Mouse (Mus musculus) left cerebral cortex, postnatal 4 days (tissue): ENCODE measurements around the gene Nup107. TPM values are rescaled to one million over a fixed set of nuclear protein-coding genes. Genes with fewer than 3 reads are reported as not detected.

Experiments
- DNase-seq: peaks from one replicate; pipeline ENCODE4 v3.0.0-alpha.2; 2022
- intact Hi-C: fragments of 180-260 bp; cut with DNase I; formaldehyde crosslinking; loops from one replicate; pipeline ENCODE4 v1.15.1; 2025
- total RNA-seq, 2 experiments: library from RNA; stranded (reverse); gene quantifications; 2 replicates each; pipeline ENCODE4 v1.2.3; 2021

Gene Nup107
- total RNA-seq, 2 experiments from 2014 or later, result 23.9 to 24.4 TPM

DNA sequence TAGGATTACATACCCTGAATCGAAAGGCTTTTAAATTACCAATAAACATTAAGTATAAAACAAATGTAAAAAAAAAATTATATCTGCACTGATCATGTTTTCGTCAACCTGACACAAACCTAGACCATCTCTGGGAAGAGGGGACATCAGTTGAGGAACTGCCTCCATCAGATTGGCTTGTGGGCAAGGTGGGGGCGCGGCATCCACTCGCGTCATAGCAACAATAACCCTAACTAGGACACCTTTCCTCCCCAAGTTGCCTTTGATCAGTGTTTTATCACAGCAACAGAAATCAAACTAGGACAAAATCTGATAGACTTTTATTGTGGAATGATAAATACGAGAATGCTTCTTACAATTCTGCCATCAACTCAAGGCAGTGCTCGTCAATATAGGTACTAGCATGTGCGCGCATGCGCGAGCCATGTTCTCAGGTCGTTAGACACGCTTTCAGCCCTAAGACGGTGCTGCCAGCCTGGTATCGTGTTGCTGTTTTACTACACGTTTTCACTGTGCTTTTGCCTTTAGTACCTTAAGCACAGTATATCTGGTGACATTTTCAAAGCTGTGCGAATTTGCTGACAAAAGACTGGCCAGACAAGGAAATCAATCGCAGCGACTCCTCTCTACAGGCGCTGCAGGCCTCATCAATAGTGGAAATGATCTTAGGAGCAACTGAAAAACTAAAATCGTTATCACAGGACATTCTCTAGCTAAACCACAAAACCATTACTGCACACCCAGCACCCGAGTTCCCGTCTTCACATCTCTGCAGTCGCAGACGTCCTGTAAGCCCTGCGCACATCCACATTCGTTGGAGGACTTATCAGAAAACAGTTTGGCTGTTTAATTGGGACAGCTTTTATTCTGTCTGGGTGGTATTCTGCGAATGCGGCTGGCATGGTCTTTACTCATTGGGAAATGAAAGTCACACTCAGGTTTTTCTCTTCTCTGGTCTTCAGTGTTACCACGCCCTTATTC, 11.7 kb upstream of the Nup107 start:
- intact Hi-C loops, result loop anchor here (10.0 kb wide), 1 partner anchor 301 kb away; no protein-coding TSS in a partner anchor
- DNase-seq, result no peak

DNA sequence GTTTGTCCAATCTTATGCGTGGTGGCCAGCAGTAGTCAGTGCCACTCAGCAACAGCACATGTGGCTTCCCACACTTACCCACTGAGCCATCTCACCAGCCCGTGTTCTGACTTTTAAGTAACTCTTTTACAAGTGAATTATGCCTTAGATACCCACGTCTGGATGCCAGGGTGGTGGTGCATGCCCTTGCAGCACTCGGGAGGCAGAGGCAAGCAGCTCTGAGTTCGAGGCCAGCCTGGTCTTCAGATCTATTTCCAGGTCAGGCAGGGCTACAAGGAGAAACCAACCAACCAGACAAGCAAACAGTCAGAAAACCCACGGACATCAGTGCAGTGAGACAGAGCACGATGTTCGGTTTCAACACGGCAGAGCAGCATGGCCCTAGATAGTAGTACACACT, 9.4 kb upstream of the Nup107 start:
- no peak for DNase-seq
- intact Hi-C loops, result loop anchor here (10.0 kb wide), 1 partner anchor 303 kb away; no protein-coding TSS in a partner anchor

DNA sequence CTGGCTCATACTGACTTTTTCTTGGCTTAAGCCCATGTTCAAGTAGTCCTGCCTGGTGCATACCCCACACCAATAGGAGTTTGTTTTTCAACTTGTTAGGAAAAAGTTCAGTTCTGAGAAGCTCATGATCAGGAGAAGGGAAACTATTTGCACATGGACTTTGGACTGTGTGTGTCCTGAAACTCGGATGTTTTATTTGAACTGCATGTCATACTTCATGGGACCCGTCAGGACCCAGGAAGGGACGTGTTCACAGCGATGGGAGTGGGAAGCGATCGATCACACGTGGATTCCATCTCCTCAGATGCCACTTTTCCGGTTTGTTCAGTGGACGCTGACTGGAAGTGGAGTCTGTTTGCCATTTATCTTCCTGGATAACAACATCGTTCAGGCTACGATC, 7.3 kb upstream of the Nup107 start:
- intact Hi-C loops, result loop anchor here (10.0 kb wide), 1 partner anchor 305 kb away; no protein-coding TSS in a partner anchor
- DNase-seq, result no peak

DNA sequence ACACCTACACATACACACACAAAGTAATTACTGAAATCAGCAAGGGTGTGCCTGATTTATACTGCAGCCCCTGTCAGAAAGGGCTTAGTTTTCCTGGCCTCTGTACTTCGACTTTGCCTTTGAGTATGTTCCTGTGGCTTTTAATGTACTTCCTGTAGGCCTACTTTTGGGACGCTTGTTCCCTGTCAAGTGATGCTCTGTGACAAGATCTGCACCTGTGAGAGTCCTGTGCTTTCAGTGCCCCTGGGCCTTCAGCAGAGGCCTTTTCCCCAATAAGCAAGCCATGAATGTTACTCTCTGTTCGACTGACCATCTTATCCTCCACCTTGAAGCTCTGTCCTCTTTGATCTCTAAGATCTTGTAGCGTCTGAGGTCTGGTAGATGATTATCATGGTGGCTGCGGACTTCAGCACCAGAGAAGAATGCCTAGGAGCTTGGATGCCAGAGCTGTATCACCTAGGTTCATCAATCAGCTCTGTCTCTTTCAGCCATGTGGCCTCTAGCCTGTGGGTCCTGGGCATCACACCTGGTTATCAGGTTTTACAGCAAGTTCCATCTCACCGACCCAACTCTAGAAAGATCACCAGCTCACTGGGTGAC, 6.0 kb upstream of the Nup107 start:
- DNase-seq, result no peak
- intact Hi-C loops, result no loop called here

DNA sequence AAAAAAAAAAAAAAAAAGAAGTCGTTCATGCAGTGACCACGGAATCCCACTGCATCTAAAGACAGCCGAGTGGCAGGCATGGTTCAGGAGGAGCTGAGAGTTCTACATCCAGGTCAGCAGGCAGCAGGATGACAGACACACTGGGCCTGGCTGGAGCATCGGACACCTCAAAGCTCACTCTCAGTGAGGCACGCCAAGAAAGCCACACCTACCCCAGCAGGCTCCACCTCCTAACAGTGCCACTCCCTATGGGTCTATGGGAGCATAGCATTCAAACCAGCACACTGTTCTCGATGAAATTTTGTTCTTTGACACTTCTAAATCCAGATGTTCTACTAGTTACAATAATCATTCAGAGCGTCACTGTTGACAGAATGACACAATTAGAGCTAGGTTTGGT, 5.2 kb upstream of the Nup107 start:
- no peak for DNase-seq
- intact Hi-C loops, result no loop called here

DNA sequence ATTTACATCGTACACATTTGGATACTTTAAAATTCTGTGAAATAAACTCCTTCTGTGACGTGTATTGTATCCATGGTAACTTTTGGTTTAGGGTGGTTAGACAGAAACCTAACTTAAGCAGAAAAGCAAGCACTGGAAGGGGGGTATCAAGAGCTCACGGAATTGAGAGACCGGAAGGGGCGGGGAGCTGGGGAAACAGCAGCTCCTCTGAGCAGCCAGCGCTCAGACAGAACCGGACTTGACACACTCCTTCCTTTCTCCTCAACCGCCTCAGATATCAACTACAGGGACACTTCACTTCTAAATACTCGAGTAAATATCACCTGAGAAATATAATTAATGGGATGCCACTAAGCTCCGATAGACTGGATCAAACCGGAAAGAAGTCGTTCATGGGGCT, 4.6 kb upstream of the Nup107 start:
- no peak for DNase-seq
- intact Hi-C loops, result no loop called here

DNA sequence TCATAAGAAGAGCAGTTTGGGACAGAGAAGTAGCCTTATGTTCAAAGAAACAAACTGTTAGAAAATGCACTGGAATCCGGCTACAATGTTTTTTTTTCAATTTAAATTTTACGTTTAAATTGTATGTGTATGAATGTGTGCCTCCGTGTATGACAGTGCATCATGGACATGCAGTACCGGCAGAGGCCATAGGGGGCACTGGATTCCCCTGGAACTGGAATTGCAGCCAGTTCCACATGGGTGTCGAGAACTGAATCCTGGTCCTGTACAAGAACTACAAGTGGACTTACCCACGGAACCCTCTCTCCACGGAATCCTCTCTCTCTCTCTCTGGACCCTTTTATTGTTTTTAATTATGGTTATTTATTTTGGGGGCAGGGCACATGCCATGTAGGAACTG, 3.7 kb upstream of the Nup107 start:
- intact Hi-C loops, result no loop called here
- DNase-seq, result peak; percentile 17

DNA sequence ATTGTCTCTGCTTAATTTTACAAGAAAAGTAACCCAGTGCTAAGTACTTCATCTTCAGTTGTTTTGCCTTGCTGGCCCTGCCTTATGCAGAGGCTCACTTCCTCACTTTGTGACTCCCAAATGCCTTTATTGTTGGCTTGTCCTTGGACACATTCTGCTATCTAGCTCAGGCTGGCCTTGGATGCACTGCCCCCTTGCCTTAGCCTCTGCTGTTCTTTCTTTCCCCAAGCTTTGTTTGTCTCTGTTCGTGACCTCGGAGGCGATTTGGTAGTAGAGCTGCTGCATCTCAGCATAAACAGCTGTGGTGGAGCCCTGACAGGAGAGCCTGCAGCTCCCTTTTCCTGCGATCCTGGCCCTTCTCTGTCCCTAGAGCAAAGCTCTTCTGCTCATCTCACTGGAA, 2.7 kb upstream of the Nup107 start:
- DNase-seq, result no peak
- intact Hi-C loops, result no loop called here

DNA sequence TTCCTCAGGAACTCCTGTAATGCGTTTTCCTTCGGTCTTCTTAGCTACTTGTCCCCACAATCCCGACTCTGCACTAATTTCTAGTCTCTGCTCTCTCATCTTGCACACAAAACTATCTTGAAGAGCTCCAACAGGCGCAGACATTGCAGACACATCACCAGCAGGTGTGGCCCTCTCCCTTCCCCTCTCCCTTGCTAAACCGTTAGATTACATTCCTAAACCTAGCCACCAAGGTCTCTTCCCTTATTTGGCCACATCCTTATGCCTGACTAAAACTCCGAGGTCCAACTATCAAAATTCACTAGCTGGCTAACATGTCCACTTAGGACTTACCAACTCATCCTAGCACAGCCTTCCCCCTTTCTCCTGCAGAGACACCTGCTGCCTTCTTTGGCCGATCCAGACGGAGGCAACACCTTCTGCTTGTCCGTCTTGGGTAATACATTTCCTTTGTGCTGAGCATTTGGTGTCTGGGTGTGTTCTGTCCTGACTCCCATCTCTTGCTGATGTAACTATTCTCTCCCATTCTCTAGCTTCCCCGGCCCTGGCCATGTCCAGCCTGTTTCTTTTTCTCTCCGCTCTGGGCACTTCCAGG, 1.0 kb upstream of the Nup107 start:
- intact Hi-C loops, result no loop called here
- DNase-seq, result no peak

DNA sequence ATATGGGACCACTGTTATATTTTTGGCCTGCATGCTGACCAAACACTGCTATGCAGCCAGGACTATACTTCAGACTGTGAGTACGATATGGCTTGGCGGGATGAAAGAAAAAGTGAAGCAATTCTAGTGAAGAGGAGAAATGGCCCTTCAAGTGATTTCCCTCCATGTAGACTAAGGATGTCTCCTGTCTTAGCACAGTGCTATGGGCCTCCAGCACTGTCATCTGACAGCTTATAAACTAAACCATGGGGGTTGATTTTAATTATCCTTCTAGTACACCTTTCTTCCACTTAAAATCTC, 1.4 kb downstream of the Nup107 start:
- intact Hi-C loops, result no loop called here
- no peak for DNase-seq

DNA sequence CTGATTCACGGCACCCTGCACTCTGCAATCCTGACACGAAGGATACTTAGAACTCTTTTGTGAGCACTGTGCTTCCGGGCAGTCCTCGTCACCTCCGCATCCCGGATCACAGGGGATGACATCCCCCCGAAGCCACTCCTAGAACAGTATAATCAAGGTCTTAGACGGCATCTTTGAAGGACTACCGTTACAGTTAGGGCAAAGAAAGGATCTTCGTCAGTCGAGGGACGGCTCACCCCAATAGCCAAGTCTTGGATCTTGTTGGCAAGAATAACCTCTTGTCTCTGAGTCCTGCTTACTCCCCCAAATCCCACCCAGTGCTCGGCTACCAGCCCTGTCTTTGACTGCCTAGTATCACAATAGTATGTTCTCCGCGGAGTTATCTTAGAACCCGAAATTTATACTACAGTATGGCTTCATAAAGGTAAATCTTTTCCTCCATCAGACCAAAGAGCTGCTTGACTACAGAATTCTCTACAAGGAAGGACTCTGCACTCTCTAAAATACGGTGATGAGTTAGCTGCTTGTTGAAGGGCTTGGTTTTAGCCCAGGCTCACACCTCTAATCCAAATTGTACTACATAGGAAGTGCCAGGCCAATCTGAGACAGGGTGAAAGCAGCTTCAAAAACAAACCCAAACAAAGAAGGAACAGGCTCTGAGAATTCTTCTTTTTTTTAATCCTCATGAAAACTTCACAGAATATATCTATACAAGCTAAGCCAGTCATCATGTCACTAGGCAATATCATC, 1.9 kb downstream of the Nup107 start:
- DNase-seq, result no peak
- intact Hi-C loops, result no loop called here

DNA sequence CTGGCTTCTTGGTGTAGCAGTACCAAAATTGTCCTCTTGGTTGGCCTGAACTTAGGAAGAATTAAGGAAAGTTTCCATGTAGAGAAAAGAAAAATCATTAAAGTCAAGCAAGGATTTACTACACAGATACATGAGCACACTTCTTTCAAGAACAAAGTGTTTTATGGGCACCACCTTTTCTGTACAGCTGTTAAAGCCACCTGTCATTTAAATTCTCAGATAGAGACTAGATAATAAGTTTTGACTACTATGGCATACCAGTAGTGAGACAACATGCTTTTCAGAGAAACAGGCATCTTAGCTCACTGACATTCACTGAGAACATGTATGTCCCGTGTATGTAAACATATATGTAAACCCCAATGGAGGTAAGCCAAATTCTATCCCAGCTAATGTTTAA, 2.5 kb downstream of the Nup107 start:
- DNase-seq, result no peak
- intact Hi-C loops, result no loop called here

DNA sequence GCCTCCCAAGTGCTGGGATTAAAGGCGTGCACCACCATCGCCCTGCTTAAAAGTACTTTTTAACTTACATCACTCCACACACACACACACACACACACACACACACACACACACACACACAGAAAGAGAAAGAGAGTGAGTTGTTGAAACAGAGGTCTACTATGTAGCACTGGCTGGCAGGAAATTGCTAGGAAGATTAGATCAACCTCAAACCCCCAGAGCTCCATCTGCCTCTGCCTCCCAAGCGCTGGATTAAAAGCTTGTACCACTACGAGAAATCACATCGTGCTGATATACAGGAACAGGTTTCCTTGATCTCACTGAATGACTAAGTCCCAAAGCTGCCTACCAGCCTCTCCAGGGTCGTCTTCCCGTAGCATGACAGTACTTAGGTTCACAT, 7.9 kb downstream of the Nup107 start:
- intact Hi-C loops, result no loop called here
- DNase-seq, result no peak

DNA sequence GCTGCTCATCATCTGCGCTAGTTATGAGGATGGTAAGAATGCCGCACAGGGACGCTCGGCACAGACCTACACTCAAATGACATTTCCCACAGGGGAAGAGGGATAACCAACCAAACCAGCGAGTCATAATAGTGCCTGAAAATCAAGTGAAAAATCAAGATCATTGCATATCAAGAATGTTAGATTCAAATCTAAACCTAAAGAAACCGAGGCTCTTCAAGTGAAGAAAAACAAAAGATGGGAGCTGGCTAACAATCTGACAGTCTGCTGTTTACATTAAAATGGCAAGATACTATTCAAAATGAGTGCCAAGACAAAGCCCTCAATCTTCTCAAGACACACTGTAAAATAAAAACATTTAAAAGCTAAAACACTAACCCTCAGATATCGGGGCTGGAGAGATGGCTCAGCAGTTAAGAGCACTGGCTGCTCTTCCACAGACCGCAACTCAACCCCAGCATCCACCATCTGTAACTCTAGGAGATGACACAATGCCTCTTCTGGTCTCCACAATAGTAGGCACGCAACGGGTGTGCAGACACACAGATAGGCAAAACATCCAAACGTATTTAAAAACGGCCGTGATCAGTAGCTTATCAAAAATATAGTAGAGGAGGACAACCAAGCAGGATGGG, 8.6 kb downstream of the Nup107 start:
- intact Hi-C loops, result no loop called here
- no peak for DNase-seq

DNA sequence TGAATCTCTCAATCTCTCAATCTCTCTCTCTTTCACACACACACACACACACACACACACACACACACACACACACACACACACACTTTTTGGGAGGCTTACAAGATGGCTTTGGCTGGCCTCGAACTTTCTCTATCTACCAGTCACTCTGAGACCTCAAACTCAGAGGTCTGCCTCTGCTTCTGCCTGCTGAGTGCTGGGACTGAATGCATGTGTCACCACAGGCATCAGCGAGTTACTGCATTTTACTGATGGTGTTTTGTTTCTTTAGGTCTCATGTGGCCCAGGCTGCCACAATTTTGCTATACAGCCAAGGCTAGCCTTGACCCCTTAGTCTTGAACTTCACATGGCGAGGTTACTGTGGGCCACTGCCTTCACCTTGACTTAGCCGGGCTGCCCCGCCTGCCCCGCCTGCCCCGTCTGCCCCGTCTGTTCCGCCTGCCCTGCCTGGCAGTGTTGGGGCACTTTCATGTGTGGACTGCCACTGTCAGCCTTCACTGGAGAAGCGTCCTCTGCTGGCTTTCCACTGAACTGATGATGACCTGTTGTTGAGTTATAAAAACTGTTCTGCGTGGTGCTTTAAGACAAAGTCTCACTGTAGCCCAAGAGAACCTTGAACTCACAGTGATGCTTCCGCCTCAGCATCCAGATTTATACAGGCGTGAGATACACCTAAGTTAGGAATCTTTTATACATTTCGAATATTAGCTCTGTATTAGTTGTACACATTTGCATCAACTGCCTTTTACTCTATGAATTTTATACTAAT, 9.8 kb downstream of the Nup107 start:
- DNase-seq, result no peak
- intact Hi-C loops, result no loop called here

DNA sequence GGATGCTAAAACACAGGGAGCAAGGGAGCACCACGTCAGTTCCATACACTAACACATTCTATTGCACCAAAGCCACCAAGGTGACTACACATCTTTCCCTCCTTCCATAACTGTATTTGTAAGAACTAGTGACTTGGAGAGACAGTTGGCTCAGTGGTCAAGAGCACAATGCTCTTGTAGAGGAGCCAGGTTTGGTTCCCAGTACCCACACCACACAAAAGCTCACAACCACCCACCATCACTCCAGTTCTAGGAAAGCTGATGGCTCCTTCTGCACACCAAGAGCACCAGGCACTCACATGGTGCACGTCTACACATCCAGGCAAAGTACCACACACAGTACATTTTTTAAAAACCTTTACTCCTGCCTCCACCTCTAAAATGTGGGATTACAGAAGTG, 10.4 kb downstream of the Nup107 start:
- intact Hi-C loops, result no loop called here
- no peak for DNase-seq

DNA sequence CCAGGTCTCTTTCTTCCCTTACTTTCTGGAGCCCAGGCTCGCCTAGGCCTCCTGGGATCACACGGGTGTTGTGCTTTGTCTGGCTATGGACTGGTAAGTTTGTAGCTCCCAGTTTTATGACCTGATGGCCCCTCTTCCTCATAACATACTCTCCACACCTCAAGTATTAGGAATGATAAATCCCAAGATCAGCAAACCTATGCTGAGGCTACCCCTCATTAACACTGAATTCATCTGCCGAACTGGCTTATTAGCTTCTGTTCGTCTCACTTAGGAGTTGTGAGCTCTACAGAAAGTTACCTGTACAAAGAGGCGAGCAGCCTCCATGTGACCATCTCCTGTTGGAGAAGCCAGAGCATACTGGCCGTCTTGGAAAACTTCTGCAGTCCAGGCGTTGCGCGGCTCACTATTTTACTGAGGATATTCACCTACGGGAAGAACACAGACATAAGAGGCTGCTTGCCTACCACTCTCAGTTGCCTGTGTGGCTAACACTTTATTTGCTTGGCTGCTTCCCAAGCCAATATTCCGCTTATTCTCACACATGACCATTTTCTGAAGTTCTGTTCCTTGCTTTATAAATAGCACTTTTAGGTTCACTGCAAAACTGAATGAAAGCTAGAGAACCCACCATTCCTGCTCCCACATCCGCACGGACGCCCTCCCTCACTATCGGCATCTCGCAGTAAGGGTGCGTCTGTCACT, 11.3 kb downstream of the Nup107 start:
- intact Hi-C loops, result no loop called here
- DNase-seq, result no peak

DNA sequence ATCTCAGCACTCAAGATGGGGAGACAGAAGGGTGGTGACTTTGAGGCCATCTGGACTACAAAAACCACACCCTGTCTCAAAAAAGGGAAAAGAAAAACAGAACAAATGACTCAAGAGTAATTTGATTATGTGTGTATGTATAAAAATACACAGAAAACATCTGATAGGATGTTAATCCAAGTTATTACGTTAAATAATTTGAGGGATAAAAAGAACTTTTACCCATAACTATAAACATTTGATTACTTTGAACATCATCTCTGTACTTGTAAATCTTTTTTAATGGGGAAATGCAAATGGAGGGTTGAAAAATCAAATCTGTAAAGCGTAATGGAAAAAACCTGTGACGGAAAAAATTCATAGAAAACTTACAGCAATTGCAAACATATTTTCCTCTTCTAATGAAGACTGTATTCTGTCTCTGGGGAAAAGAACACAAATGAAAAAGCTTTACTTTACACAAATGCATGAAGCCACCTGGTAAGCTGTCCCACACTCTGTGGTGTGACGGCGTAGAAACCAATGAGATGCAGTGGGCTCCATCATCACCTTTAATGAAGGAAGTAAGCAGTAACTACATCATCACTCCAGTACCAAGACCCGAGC, 12.1 kb downstream of the Nup107 start:
- DNase-seq, result no peak

More for the DNA sequence above, 12.1 kb downstream of the Nup107 start:
- intact Hi-C loops, result no loop called here
